Mouse (Mus musculus): Measurements from ENCODE around the gene Slu7. TPM values are rescaled to one million over a fixed set of nuclear protein-coding genes. Genes with fewer than 3 reads are reported as not detected.
A peak's percentile ranks its signal among the peaks of the same experiment; 100 is the strongest.

Gene Slu7
- polyA plus RNA-seq, 1 experiment from 2014 or later = 70.5 TPM

- Histone ChIP-seq H3K4me1 (ENCODE audit: control insufficient read depth, insufficient read depth, low read length) (no peaks in the 10 kb centered on the region), H3K4me3 (ENCODE audit: low read depth, low read length) (no peak overlapping the region), H3K27ac (ENCODE audit: low read depth, low read length) (no peak overlapping the region), H3K4me2 (ENCODE audit: low read length) (no peak overlapping the region), H3K9me3 (replicated peaks; ENCODE audit: control insufficient read depth, low read length) (no peaks in the 10 kb centered on the region), H3K36me3 (ENCODE audit: control insufficient read depth, insufficient read depth, low read length) (peaks cover 30% of the 10 kb centered on the region), H3K27me3 (replicated peaks; ENCODE audit: control insufficient read depth, insufficient read depth, low read length) (no peaks in the 10 kb centered on the region), H3K9ac (ENCODE audit: low read length) (no peak overlapping the region)
- no peak for ATAC-seq
- WGBS = 83% methylated on average over 2 of the region's 2 CpGs
- DNase-seq (ENCODE audit: low spot score) = no peak
Observed at GRCm38 (mm10) chr11:43449916-43450315, 16.4 kb downstream of the Slu7 start.

- 69% methylated on average over 4 of the region's 4 CpGs for WGBS
- H3K4me1 ChIP-seq (ENCODE audit: control insufficient read depth, insufficient read depth, low read length) = no peaks in the 10 kb centered on the region
Observed at GRCm38 (mm10) chr11:43451322-43451721, 17.8 kb downstream of the Slu7 start.

DNA sequence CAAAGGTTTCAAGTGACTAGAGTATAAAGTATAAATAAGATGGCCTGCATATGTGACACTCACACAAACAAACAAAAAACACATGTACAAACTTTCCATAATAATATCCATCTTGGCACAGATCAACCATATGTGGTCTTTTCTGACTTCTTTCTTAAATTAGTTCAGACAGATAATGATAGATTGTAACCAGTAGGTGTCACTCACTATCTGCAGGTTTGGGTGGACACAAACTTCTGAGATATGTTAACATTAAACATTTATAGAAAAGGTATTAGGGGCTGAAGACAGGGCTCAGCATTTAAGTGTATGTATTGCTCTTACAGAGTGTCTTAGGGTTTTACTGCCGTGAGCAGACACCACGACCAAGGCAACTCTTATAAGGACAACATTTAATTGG lies 18.7 kb downstream of the Slu7 start:
- no peak for ATAC-seq
- WGBS = 83% methylated on average over 2 of the region's 2 CpGs
- no peaks in the 10 kb centered on the region for H3K4me1 ChIP-seq (ENCODE audit: control insufficient read depth, insufficient read depth, low read length)
- no peak overlapping the region for H3K9ac ChIP-seq (ENCODE audit: low read length)
- no peaks in the 10 kb centered on the region for H3K27me3 ChIP-seq (replicated peaks; ENCODE audit: control insufficient read depth, insufficient read depth, low read length)
- H3K4me2 ChIP-seq (ENCODE audit: low read length) = no peak overlapping the region
- H3K36me3 ChIP-seq (ENCODE audit: control insufficient read depth, insufficient read depth, low read length) = peaks cover 7% of the 10 kb centered on the region
- DNase-seq (ENCODE audit: low spot score) = no peak
- H3K9me3 ChIP-seq (replicated peaks; ENCODE audit: control insufficient read depth, low read length) = no peaks in the 10 kb centered on the region
- H3K27ac ChIP-seq (ENCODE audit: low read depth, low read length) = no peak overlapping the region
- H3K4me3 ChIP-seq (ENCODE audit: low read depth, low read length) = no peak overlapping the region

More at GRCm38 (mm10) chr11:43451322-43451721, 17.8 kb downstream of the Slu7 start:
- ATAC-seq (no peak), DNase-seq (ENCODE audit: low spot score) (no peak)
- Histone ChIP-seq H3K27ac (ENCODE audit: low read depth, low read length) (no peak overlapping the region), H3K4me3 (ENCODE audit: low read depth, low read length) (no peak overlapping the region), H3K9ac (ENCODE audit: low read length) (no peak overlapping the region), H3K36me3 (ENCODE audit: control insufficient read depth, insufficient read depth, low read length) (peaks cover 17% of the 10 kb centered on the region), H3K27me3 (replicated peaks; ENCODE audit: control insufficient read depth, insufficient read depth, low read length) (no peaks in the 10 kb centered on the region), H3K9me3 (replicated peaks; ENCODE audit: control insufficient read depth, low read length) (no peaks in the 10 kb centered on the region), H3K4me2 (ENCODE audit: low read length) (no peak overlapping the region)

- Histone ChIP-seq H3K27ac (ENCODE audit: low read depth, low read length) (no peak overlapping the region), H3K4me1 (ENCODE audit: control insufficient read depth, insufficient read depth, low read length) (no peaks in the 10 kb centered on the region), H3K36me3 (ENCODE audit: control insufficient read depth, insufficient read depth, low read length) (no peaks in the 10 kb centered on the region), H3K27me3 (replicated peaks; ENCODE audit: control insufficient read depth, insufficient read depth, low read length) (no peaks in the 10 kb centered on the region), H3K9ac (ENCODE audit: low read length) (no peak overlapping the region), H3K4me3 (ENCODE audit: low read depth, low read length) (no peak overlapping the region), H3K4me2 (ENCODE audit: low read length) (no peak overlapping the region), H3K9me3 (replicated peaks; ENCODE audit: control insufficient read depth, low read length) (no peaks in the 10 kb centered on the region)
- ATAC-seq = no peak
- no peak for DNase-seq (ENCODE audit: low spot score)
- 95% methylated on average over 25 of the region's 25 CpGs for WGBS
Observed at GRCm38 (mm10) chr11:43463204-43463603, 29.7 kb downstream of the Slu7 start.

GRCm38 (mm10) chr11:43470118-43470517 lies 36.6 kb downstream of the Slu7 start:
- no peak for DNase-seq (ENCODE audit: low spot score)
- H3K9me3 ChIP-seq (replicated peaks; ENCODE audit: control insufficient read depth, low read length) = no peaks in the 10 kb centered on the region
- no peak for ATAC-seq
- 82% methylated on average over 5 of the region's 5 CpGs for WGBS
- no peak overlapping the region for H3K9ac ChIP-seq (ENCODE audit: low read length)
- no peaks in the 10 kb centered on the region for H3K27me3 ChIP-seq (replicated peaks; ENCODE audit: control insufficient read depth, insufficient read depth, low read length)
- H3K27ac ChIP-seq (ENCODE audit: low read depth, low read length) = no peak overlapping the region
- H3K4me2 ChIP-seq (ENCODE audit: low read length) = no peak overlapping the region
- peaks cover 5% of the 10 kb centered on the region; the same call in 1 of the 2 replicates for H3K4me1 ChIP-seq (ENCODE audit: control insufficient read depth, insufficient read depth, low read length)
- no peaks in the 10 kb centered on the region for H3K36me3 ChIP-seq (ENCODE audit: control insufficient read depth, insufficient read depth, low read length)
- no peak overlapping the region for H3K4me3 ChIP-seq (ENCODE audit: low read depth, low read length)

GRCm38 (mm10) chr11:43470881-43471820 lies 37.6 kb downstream of the Slu7 start:
- Histone ChIP-seq H3K4me2 (ENCODE audit: low read length) (no peak overlapping the region), H3K9me3 (replicated peaks; ENCODE audit: control insufficient read depth, low read length) (no peaks in the 10 kb centered on the region), H3K4me3 (ENCODE audit: low read depth, low read length) (no peak overlapping the region), H3K36me3 (ENCODE audit: control insufficient read depth, insufficient read depth, low read length) (no peaks in the 10 kb centered on the region), H3K9ac (ENCODE audit: low read length) (no peak overlapping the region), H3K27ac (ENCODE audit: low read depth, low read length) (no peak overlapping the region), H3K27me3 (replicated peaks; ENCODE audit: control insufficient read depth, insufficient read depth, low read length) (no peaks in the 10 kb centered on the region), H3K4me1 (ENCODE audit: control insufficient read depth, insufficient read depth, low read length) (peaks cover 5% of the 10 kb centered on the region; the same call in 1 of the 2 replicates)
- 72% methylated on average over 6 of the region's 6 CpGs for WGBS
- ATAC-seq (no peak), DNase-seq (ENCODE audit: low spot score) (no peak)

DNA sequence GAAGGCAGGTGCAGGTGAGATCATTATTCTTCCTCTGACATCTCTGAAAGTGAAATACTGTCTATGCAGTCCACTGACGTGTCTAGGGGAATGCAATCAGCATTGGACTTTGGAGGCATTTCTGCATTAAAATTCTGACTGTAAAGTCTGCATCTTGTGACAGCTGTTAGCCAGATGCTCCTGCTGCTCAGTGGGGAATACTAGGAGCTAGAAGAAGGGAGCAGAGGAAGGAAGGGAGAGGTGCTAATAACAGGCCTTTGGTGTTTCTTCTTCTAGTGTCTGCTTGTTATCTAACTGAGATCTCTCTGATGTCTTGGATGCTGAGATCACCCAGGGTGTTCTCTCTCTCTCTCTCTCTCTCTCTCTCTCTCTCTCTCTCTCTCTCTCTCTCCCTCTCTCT lies 39.6 kb downstream of the Slu7 start:
- no peak for ATAC-seq
- 76% methylated on average over 1 of the region's 1 CpGs for WGBS

GRCm38 (mm10) chr11:43473635-43474224 lies 40.2 kb downstream of the Slu7 start:
- H3K9ac ChIP-seq (ENCODE audit: low read length) = peak overlapping the region; percentile 60
- no peak overlapping the region for H3K27ac ChIP-seq (ENCODE audit: low read depth, low read length)
- peak overlapping the region; percentile 59 for H3K4me2 ChIP-seq (ENCODE audit: low read length)
- H3K36me3 ChIP-seq (ENCODE audit: control insufficient read depth, insufficient read depth, low read length) = no peaks in the 10 kb centered on the region
- DNase-seq (ENCODE audit: low spot score) (no peak), ATAC-seq (peak; percentile 55)
- no peaks in the 10 kb centered on the region for H3K9me3 ChIP-seq (replicated peaks; ENCODE audit: control insufficient read depth, low read length)
- peak overlapping the region; percentile 27 for H3K4me3 ChIP-seq (ENCODE audit: low read depth, low read length)
- no peaks in the 10 kb centered on the region for H3K27me3 ChIP-seq (replicated peaks; ENCODE audit: control insufficient read depth, insufficient read depth, low read length)
- WGBS = 55% methylated on average over 15 of the region's 15 CpGs
- H3K4me1 ChIP-seq (ENCODE audit: control insufficient read depth, insufficient read depth, low read length) = peaks cover 5% of the 10 kb centered on the region; the same call in 1 of the 2 replicates

More for the DNA sequence above, 39.6 kb downstream of the Slu7 start:
- Histone ChIP-seq H3K9me3 (replicated peaks; ENCODE audit: control insufficient read depth, low read length) (no peaks in the 10 kb centered on the region), H3K9ac (ENCODE audit: low read length) (no peak overlapping the region), H3K27ac (ENCODE audit: low read depth, low read length) (no peak overlapping the region), H3K4me1 (ENCODE audit: control insufficient read depth, insufficient read depth, low read length) (peaks cover 5% of the 10 kb centered on the region; the same call in 1 of the 2 replicates), H3K4me3 (ENCODE audit: low read depth, low read length) (no peak overlapping the region), H3K27me3 (replicated peaks; ENCODE audit: control insufficient read depth, insufficient read depth, low read length) (no peaks in the 10 kb centered on the region), H3K36me3 (ENCODE audit: control insufficient read depth, insufficient read depth, low read length) (no peaks in the 10 kb centered on the region), H3K4me2 (ENCODE audit: low read length) (no peak overlapping the region)
- DNase-seq (ENCODE audit: low spot score) = no peak

Measured in forebrain, embryonic 14.5 days (tissue).